Mouse (Mus musculus): ENCODE data around the gene Zfp553.
A peak's percentile ranks its signal among the peaks of the same experiment; 100 is the strongest.

The Zfp553 gene

GRCm38 (mm10) chr7:127212432-127213250 lies 20.2 kb upstream of the Zfp553 start:
- DNase-seq = no peak

DNA sequence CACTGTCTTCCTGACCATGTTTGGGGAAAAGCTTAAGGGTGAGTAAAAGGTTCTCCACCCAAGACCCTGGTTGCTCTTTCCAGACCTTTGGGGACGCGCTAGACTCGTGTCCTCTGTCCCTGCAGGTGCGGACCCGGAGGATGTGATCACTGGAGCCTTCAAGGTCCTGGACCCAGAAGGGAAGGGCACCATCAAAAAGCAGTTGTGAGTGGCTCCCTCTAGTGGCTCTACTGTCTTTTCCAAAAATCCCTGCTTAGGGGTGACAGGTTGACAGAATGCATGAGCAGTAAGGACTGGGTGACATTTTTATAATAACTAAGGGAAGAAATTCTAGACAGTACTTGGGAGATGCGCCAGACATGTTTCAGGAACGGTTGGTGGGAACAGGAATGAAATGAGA lies 19.4 kb upstream of the Zfp553 start:
- no peak for DNase-seq

DNA sequence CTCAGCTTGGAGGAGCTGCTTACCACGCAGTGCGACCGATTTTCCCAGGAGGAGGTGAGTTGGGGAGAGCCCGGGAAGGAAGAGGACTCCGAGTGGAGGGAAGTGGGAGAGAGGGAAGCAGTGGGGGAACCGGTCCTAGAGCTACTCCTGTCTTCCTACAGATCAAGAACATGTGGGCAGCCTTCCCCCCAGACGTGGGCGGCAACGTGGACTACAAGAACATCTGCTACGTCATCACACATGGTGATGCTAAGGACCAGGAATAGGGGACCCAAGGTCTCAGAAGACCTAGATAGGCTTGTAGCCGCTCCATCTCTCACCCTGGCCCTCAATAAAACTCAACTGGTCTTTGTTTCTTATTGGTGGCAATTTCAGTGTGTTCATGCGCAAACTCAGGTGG lies 18.9 kb upstream of the Zfp553 start:
- no peak for DNase-seq

- no peak for DNase-seq
Measured at GRCm38 (mm10) chr7:127214521-127214920, 18.3 kb upstream of the Zfp553 start.

DNA sequence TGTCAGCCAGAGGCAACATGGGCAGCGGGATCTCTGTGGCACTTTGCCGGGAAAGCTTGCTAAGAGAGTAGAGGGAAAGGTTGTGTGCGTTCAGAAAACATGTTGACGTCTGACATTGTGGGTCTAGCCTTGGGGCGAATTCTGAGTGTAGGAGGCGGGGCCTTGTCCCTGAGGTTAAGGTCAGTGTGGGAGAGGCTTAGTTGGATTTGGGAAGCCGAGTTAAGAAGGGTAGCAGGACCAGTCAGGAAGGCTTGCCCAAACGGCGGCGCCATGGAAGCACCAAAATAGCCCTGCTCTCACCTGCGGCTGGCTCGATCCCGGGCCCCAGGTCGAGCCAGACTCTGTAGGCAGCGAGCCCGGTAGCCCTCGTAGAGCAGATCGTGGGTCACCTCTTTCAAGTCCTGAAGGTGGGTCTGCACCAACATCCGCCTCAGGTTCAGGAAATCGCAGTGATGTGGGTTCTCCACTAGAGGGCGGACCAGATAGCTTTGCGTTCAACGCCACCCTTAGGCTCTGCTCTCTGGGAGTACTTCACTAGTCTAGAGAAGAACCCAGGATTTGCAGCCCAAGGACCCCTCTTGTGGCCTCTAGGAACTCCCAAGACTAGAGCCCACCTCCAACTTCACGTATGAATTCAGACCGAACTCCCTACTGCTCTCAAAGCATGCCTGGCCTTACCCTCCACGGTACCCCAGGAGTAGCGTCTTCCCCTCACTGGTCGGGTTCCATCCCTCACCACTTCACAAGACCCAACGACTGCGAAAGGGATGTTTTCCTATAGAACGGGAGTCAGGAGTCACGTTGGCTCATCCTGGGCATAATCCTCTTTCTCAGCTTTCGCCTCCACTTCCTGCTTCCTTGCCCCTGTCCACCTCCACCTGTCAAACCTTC lies 17.6 kb upstream of the Zfp553 start:
- DNase-seq = no peak

DNA sequence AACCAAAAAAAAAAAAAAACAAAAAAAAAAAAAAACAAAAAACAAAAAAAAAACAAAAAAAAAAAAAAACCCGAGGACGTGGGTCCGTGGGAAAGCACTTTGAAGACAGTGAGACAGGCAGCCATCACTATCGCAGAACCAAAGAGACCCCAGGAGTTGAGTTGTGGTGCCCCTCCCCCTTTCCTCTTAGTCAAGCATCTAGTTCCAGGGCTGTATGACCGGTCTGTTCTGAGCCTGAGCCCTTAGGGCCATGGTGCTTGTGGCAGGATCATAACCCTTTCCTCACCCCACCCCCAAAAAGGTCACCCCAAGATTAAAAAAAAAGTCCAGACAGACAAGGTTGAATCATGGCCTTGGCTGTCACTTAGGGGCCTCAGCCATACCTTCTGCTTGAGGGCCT lies 16.6 kb upstream of the Zfp553 start:
- DNase-seq = no peak

GRCm38 (mm10) chr7:127217475-127217874 lies 15.4 kb upstream of the Zfp553 start:
- no peak for DNase-seq

DNA sequence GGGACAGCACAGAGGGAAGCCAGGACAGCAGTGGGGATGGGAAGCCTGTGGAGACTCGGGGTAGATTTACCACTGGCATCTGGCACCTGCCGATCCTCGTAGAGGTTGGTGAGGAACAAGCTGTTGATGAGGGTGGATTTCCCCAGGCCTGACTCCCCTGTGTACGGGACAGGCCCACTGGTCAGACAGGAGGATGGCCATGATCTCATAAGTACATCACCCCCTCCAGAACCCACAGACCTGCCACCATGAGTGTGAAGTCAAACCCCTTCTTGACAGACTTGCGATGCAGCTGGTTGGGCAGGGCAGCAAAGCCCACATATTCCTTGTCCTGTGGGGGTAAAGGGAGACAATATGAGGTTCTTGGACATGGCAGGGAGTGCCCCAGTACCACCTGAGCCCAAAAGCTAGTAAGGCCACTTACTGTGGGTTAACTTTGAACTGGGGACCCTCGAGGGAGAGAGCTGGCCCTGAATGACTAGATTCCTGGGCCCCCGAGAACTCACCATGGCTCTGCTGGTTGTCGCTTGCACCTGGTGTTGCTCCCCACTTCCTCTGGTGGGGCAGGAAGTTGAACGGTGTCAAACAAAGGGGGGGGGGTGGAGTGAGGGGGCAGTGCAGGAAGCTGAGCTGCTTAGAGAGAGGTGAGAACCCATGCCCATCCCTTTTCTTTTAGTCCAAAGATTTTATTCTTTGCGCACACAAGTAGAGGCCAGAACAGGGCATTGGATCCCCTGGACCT lies 14.8 kb upstream of the Zfp553 start:
- DNase-seq = no peak

GRCm38 (mm10) chr7:127218670-127219069 lies 14.2 kb upstream of the Zfp553 start:
- DNase-seq = no peak

- no peak for DNase-seq
Measured at GRCm38 (mm10) chr7:127220440-127220839, 12.4 kb upstream of the Zfp553 start.

DNA sequence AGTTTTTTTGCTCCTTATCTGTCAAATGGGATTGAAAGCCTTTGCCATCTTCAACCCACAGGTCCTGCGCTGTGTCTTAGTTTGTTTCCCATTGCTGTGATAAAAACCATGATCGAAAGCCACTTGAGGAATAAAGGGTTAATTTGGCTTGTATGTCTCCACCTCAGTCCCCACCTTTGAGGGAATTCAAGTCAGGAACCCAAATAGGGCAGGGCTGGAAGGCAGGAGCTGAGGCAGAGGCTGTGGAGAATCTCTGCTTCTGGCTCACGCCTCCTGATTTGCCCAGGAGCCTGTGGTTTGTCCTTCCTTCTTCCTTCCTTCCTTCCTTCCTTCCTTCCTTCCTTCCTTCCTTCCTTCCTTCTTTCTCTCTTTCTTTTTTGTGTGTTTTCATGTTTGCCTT lies 9.8 kb upstream of the Zfp553 start:
- DNase-seq = no peak

GRCm38 (mm10) chr7:127223515-127224478 lies 9.1 kb upstream of the Zfp553 start:
- DNase-seq = no peak

DNA sequence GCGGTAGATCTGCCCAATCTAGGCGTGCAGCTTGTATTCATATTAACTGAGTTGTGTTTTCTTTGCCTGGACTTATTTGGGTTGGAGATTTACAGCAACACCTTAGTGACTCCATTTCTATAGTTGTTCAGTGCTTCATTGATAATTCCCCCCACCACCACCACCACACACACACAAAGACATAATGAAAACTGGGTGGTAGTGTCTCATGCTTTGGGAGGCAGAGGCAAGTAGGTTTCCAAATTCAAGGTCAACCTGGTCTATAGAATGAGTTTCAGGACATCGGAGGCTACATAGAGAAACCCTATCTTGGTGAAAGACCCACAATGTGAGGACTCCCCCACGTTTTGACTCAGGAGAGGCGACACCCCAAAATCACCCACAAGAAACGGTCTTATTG lies 8.2 kb upstream of the Zfp553 start:
- no peak for DNase-seq

DNA sequence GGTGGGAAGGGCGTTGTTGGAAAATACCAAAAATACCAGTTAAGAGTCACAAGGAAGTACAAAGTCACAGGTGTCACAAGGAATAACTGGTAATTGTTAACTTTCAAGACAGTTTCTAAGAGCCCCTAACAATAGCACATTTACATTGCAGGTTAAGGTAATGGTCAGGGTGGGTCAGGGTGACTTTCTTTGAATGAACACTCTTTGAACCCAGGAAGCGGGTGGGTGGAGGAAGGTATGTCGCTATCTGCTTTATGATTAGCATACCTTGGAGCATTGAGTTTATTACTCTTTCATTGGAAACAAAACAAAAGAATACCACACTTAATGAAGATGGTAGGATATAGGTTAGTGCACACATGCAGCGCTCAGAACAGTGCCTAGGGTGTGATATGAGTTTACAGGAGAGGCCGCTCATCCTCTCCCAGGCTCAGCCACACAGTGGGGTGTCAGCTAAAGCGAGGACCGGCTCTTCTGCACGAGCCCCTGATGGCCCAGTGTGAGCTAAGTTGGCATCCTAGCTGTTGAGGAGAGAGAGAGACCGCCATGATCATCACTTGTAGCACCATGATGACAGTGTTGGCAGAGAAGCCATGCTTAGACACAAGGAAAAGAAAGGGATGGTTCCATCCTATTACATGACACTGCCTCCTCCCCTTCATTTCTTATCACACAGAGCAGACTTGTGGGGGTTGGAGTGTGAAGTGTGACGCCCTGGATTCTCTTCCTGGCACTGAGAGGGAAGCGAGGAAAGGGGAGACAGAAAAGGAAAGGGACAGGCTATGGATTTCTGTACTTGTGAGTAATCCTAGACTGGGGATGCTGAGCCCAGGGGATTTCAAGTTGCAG lies 7.5 kb upstream of the Zfp553 start:
- no peak for DNase-seq

GRCm38 (mm10) chr7:127228615-127229303 lies 4.1 kb upstream of the Zfp553 start:
- peak; percentile 74 for DNase-seq

DNA sequence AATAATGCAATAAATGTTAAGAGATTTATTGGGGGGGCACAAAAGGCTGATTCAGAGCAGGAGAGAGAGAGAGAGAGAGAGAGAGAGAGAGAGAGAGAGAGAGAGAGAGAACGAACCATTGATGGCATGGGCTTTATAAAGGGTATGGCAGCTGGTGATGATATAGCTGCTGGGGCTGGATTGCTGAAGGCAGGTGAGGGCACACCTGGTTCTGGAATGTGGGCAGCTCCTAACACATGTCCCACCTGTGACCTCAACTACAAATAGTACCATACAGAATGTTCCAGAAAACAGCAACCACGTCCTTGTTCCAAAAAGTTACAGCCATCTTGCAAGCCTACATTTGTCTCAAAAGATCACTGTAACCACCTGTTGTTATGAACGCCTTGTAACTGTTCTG lies 1.5 kb upstream of the Zfp553 start:
- DNase-seq = no peak

GRCm38 (mm10) chr7:127231826-127232621 lies 837 bp upstream of the Zfp553 start:
- no peak for DNase-seq

DNA sequence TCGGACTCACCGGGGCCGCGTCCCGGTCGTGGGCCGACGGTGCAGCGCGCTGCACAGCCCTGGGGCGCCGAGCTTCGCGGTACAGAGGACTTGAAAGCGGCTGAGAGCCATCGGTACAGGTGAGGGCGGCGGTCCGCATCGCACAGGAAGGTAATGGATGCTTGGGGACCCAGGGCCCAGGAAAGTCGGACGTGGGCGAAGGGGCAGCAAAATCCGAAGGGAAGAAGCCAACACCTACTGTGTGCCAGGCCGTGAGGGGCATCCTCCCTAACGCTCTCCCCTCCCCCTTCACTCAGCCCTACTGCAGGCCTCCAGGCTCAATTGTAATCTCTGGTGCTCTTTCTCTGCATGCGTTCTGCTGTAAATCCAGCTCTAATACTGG lies 498 bp downstream of the Zfp553 start:
- DNase-seq = no peak

DNA sequence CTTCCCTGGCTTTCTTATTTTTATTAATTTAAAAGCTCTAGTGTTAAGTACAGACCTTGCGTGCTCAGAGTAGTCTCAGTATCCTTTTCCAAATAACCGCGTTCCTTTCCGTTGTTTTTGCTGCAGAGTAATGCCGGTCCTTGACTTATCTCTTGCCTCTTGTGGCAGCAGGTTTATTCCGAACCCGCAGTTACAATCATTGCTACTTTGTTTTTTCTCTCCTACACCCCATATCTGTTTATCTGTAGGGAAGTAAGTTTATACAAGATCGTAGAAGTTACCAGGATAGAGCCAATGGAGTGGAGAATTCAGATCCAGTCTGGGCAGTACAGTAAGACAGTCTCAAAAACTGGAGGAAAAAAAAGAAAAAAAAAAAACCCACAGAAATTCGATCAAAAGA lies 904 bp downstream of the Zfp553 start:
- DNase-seq = no peak

- no peak for DNase-seq
Measured at GRCm38 (mm10) chr7:127234777-127235176, 1.9 kb downstream of the Zfp553 start.

Measured in right cerebral cortex, postnatal 25 days (tissue).